Mouse (Mus musculus) kidney, adult 2 months (tissue): ENCODE measurements around the gene Wdr54.

Experiments
- CTCF ChIP-seq: fragments of 200-500 bp; conservative IDR thresholded peaks from 2 replicates; pipeline ENCODE4 v1.5.1; 2011; ENCODE audit warnings: low read depth, mild to moderate bottlenecking, control low read depth, low read length, moderate library complexity, mixed read lengths; ENCODE audit not compliant: insufficient read depth, insufficient read length
- POLR2A ChIP-seq: fragments of 200-500 bp; IDR thresholded peaks from one replicate; pipeline ENCODE4 v1.6.1; 2011; ENCODE audit warnings: low read depth, low read length, control low read depth

DNA sequence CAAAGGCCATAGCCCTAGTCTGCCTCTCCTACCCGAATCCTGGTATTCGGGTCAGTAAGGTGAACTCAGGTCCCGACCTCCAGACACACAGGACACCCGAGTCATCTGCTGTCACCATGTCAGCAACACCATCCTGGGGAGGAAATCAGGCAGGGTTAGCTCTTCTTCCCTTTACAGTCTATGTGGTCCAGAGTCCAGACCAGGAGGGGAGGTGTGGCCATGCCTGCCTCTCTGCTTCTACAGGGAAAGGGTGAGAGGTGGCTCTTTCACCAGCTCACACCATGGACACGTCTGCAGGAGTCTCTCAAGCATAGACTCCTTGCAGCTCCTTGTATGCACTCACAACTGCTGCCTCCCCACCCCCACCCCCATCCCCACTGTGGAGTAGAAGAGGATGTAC is 2.7 kb downstream of the Wdr54 start:
- TF ChIP-seq CTCF (no peak), POLR2A (no peak)
